Mouse (Mus musculus): ENCODE measurements around the gene Bcat1.

GRCm38 (mm10) chr6:145064104-145064503, 11.9 kb downstream of the Bcat1 start:
- TF ChIP-seq CTCF (IDR thresholded peaks at IDR 0.05; ENCODE audit: low read depth, low read length) (no peak), EP300 (IDR thresholded peaks at IDR 0.05; ENCODE audit: insufficient read depth, low read depth, low read length) (no peak), POLR2A (IDR thresholded peaks at IDR 0.05; ENCODE audit: insufficient read depth, low read length) (no peak)

Data from ES-Bruce4 (cell line).